Mouse (Mus musculus): ENCODE results near the gene Ppdpf.

DNA sequence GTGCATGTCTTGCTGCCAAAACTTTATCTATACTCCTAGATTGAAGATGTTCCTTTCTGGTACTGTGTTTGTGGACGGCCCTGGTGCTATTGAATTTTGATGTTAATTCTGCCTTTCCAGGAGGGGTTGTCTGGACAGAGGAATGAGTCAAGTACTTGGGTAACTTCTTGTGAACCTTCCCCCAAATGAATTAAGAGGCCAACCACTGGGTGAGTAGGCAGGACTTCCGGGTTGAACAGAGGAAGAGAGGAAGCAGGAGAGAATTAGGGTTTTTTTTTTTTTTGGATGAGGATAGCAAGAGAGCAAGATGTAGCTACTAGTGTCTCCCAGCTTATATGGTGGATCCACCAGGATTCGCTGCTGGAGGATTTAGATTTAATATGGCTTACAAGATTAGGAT, 9.0 kb upstream of the Ppdpf start:
- TF ChIP-seq CTCF (IDR thresholded peaks at IDR 0.05) (no peak), POLR2A (IDR thresholded peaks at IDR 0.05; ENCODE audit: insufficient read depth, low read depth, low read length) (no peak)

Data from heart, adult 2 months (tissue).